Mouse (Mus musculus): ENCODE measurements around the gene Arhgap32. TPM values are rescaled to one million over a fixed set of nuclear protein-coding genes. Genes with fewer than 3 reads are reported as not detected.
"Not testable (repeated sequence)": the region's sequence is repeated elsewhere in the genome, so short reads cannot be mapped to it uniquely, and the experiment has no call there.

Arhgap32 gene
- polyA plus RNA-seq, 1 experiment from 2014 or later, result 5.9 TPM

DNA sequence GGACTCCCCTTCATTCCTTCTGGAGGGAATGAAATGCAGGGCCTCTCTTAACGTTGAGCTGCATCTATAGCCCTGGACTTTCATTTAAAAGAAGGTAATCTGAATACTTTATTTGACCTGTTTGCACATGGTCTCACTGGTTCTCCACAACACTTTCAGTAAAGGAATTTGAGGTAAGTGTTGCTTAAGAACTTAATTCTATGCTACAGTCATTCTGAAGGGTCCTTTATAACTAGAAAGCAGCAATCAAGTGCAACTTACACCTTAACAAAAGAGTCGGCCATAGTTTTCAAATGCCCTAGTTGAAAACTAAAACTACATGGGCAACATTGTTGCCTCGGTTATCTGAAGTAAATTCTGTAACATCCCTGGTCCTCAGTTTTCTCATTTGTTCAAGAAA, 43.8 kb downstream of the Arhgap32 start:
- Histone ChIP-seq H3K9me3 (no peaks in the 10 kb centered on the region), H3K27ac (no peak overlapping the region), H3K4me3 (no peak overlapping the region), H3K27me3 (no peaks in the 10 kb centered on the region), H3K4me1 (no peaks in the 10 kb centered on the region), H3K9ac (no peak overlapping the region), H3K4me2 (no peak overlapping the region), H3K36me3 (no peaks in the 10 kb centered on the region)
- no peak for ATAC-seq (ENCODE audit: borderline replicate concordance, extremely low read depth, low FRiP score, low TSS enrichment)
- 52% methylated on average over 3 of the region's 3 CpGs for WGBS

GRCm38 (mm10) chr9:32162792-32163191, 46.9 kb downstream of the Arhgap32 start:
- H3K4me3 ChIP-seq, result no peak overlapping the region
- no peaks in the 10 kb centered on the region for H3K4me1 ChIP-seq
- WGBS, result 38% methylated on average over 2 of the region's 2 CpGs
- H3K9ac ChIP-seq, result no peak overlapping the region
- H3K9me3 ChIP-seq, result no peaks in the 10 kb centered on the region
- H3K36me3 ChIP-seq, result no peaks in the 10 kb centered on the region
- no peaks in the 10 kb centered on the region for H3K27me3 ChIP-seq
- no peak overlapping the region for H3K27ac ChIP-seq
- no peak overlapping the region for H3K4me2 ChIP-seq
- ATAC-seq (ENCODE audit: borderline replicate concordance, extremely low read depth, low FRiP score, low TSS enrichment), result no peak

DNA sequence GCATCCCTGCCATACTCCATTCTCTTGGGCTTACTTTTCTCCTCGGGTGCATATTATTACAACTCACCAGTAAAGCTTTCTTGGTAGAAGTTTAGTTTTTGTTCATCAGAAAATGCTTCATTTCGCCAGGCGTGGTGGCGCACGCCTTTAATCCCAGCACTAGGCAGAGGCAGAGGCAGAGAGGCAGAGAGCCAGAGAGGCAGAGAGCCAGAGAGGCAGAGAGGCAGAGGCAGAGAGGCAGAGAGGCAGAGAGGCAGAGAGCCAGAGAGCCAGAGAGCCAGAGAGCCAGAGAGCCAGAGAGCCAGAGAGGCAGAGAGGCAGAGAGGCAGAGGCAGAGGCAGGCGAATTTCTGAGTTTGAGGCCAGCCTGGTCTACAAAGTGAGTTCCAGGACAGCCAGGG, 47.9 kb downstream of the Arhgap32 start:
- not testable (repeated sequence) for H3K4me3 ChIP-seq; H3K9ac ChIP-seq; H3K4me1 ChIP-seq; H3K4me2 ChIP-seq; H3K9me3 ChIP-seq; H3K27me3 ChIP-seq; H3K36me3 ChIP-seq; H3K27ac ChIP-seq; ATAC-seq (ENCODE audit: borderline replicate concordance, extremely low read depth, low FRiP score, low TSS enrichment)
- WGBS, result 84% methylated on average over 6 of the region's 6 CpGs

DNA sequence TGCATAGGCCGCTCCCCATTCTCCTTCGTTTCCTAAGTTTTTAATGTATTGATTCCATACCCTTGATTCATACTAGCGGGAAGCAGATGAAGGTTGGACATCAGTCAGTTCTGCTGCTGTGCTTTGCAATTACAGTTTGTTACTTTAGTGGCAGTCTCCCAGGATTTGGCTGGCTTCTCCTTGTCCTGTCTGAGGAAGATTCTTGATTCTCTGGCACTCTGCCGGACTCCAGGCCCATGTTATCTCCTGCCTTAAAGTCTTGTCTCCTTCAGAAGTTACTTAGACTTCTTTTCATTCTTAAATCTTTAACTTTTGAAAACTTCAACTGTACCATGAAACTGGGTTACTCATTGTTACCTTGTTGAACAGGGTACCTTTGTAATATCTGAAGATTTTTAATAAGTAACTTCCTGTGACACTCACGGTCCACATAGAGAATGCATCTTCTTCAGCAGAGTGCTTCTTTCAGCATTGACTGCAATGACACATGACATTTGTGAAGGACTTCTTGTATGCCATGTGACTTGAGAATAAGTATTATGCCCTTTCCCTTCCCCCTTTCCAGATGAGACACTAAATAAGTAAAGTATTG, 52.7 kb downstream of the Arhgap32 start:
- Histone ChIP-seq H3K27ac (no peak overlapping the region), H3K4me1 (no peaks in the 10 kb centered on the region), H3K9me3 (no peaks in the 10 kb centered on the region), H3K4me2 (no peak overlapping the region), H3K36me3 (no peaks in the 10 kb centered on the region), H3K4me3 (no peak overlapping the region), H3K9ac (no peak overlapping the region), H3K27me3 (no peaks in the 10 kb centered on the region)
- ATAC-seq (ENCODE audit: borderline replicate concordance, extremely low read depth, low FRiP score, low TSS enrichment), result no peak
- 76% methylated on average over 5 of the region's 5 CpGs for WGBS

DNA sequence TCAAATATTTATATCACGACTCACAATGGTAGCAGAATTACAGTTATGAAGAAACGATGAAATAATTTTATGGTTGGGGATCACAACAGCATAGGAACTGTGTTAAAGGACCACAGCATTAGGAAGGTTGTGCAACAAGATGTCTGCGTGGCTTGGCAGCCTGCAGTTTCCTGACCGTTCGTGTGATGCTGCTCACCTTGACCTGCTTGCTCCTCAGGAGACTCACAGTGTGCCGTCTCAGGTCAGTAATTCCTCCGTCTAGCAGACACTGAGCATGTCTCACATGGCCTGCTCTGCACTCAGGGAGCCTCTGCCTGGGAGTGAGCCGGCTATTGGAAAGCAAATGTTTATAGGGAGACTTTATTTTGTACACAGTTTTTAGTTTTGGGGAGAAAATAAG, 54.8 kb downstream of the Arhgap32 start:
- 82% methylated on average over 8 of the region's 8 CpGs for WGBS
- ATAC-seq (ENCODE audit: borderline replicate concordance, extremely low read depth, low FRiP score, low TSS enrichment), result no peak
- H3K4me3 ChIP-seq, result no peak overlapping the region
- H3K9ac ChIP-seq, result no peak overlapping the region
- H3K4me1 ChIP-seq, result no peaks in the 10 kb centered on the region
- H3K4me2 ChIP-seq, result no peak overlapping the region
- no peak overlapping the region for H3K27ac ChIP-seq
- H3K9me3 ChIP-seq, result no peaks in the 10 kb centered on the region
- H3K36me3 ChIP-seq, result no peaks in the 10 kb centered on the region
- H3K27me3 ChIP-seq, result no peaks in the 10 kb centered on the region

GRCm38 (mm10) chr9:32176612-32177011, 60.7 kb downstream of the Arhgap32 start:
- H3K9me3 ChIP-seq, result no peaks in the 10 kb centered on the region
- ATAC-seq (ENCODE audit: borderline replicate concordance, extremely low read depth, low FRiP score, low TSS enrichment), result peak; percentile 55; the same call in 1 of the 2 replicates
- H3K9ac ChIP-seq, result no peak overlapping the region
- 53% methylated on average over 4 of the region's 4 CpGs for WGBS
- H3K4me2 ChIP-seq, result no peak overlapping the region
- no peak overlapping the region for H3K27ac ChIP-seq
- no peaks in the 10 kb centered on the region for H3K27me3 ChIP-seq
- no peaks in the 10 kb centered on the region for H3K4me1 ChIP-seq
- H3K36me3 ChIP-seq, result no peaks in the 10 kb centered on the region
- H3K4me3 ChIP-seq, result no peak overlapping the region

DNA sequence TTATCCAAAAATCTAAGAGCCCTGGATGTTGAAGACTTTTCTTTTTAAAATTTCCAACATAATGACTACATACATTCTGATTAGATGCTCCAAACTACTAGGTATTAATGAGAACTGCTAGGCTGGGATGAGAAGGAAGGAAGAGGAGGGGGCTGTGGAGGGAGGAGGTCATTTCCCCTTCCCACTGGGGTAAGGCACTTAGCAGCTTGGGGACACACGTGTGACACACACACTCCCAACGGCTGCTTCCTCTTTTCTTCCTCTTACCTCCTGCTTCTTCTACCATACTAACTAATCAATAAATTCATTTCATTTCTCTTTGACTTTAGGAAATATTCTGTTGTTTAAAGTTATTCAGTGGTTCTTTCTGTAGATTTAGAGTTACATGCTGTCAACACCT, 65.2 kb downstream of the Arhgap32 start:
- H3K4me2 ChIP-seq, result no peak overlapping the region
- H3K36me3 ChIP-seq, result 0 out of 2 replicates have a peak, but pooled peaks cover 4% of the 10 kb centered on the region
- H3K27ac ChIP-seq, result no peak overlapping the region
- no peak overlapping the region for H3K4me3 ChIP-seq
- no peaks in the 10 kb centered on the region for H3K27me3 ChIP-seq
- WGBS, result 29% methylated on average over 2 of the region's 2 CpGs
- no peaks in the 10 kb centered on the region for H3K4me1 ChIP-seq
- ATAC-seq (ENCODE audit: borderline replicate concordance, extremely low read depth, low FRiP score, low TSS enrichment), result no peak
- H3K9ac ChIP-seq, result no peak overlapping the region
- no peaks in the 10 kb centered on the region for H3K9me3 ChIP-seq

GRCm38 (mm10) chr9:32186489-32186888, 70.6 kb downstream of the Arhgap32 start:
- 0 out of 2 replicates have a peak, but pooled peaks cover 6% of the 10 kb centered on the region for H3K36me3 ChIP-seq
- no peak overlapping the region for H3K9ac ChIP-seq

GRCm38 (mm10) chr9:32192295-32193073, 76.5 kb downstream of the Arhgap32 start:
- Histone ChIP-seq H3K9ac (no peak overlapping the region), H3K4me3 (no peak overlapping the region), H3K27ac (no peak overlapping the region), H3K27me3 (no peaks in the 10 kb centered on the region), H3K4me2 (no peak overlapping the region), H3K9me3 (no peaks in the 10 kb centered on the region), H3K4me1 (no peaks in the 10 kb centered on the region), H3K36me3 (peaks cover 5% of the 10 kb centered on the region; the same call in 1 of the 2 replicates)
- WGBS, result 79% methylated on average over 5 of the region's 5 CpGs
- ATAC-seq (ENCODE audit: borderline replicate concordance, extremely low read depth, low FRiP score, low TSS enrichment), result no peak

More at GRCm38 (mm10) chr9:32186489-32186888, 70.6 kb downstream of the Arhgap32 start:
- Histone ChIP-seq H3K27me3 (no peaks in the 10 kb centered on the region), H3K4me1 (no peaks in the 10 kb centered on the region), H3K4me2 (no peak overlapping the region), H3K4me3 (no peak overlapping the region), H3K9me3 (no peaks in the 10 kb centered on the region), H3K27ac (no peak overlapping the region)
- WGBS, result 97% methylated on average over 2 of the region's 2 CpGs
- ATAC-seq (ENCODE audit: borderline replicate concordance, extremely low read depth, low FRiP score, low TSS enrichment), result no peak

DNA sequence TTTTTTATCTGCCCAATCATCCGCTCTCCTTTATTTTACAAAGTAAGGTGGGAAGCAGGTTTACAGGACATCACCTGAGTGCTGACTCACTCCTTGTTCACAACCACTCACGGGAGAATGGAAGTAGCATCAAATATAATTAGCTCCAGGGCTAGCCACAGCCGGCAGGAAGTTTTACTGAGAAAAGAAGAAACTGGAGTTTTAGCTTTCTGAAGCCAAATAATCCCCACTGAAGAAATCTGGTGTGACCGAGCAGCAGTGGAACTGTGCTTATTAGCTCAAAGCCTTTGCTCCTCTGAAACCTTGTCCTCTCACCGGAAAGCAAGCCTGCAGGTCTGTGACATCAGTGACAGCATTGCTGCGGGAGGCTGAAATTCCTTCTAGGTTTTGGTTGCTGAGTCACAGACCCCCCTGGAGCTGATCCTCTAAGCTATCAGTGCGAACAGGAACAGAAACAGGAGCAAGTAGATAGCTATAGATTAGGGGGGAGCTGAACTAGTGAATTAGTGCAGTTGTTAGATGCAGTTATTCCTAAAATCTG, 88.6 kb downstream of the Arhgap32 start:
- Histone ChIP-seq H3K9me3 (no peaks in the 10 kb centered on the region), H3K4me3 (no peak overlapping the region), H3K27ac (no peak overlapping the region), H3K9ac (no peak overlapping the region), H3K27me3 (no peaks in the 10 kb centered on the region), H3K4me2 (no peak overlapping the region), H3K4me1 (no peaks in the 10 kb centered on the region), H3K36me3 (no peaks in the 10 kb centered on the region)
- 67% methylated on average over 7 of the region's 7 CpGs for WGBS
- ATAC-seq (ENCODE audit: borderline replicate concordance, extremely low read depth, low FRiP score, low TSS enrichment), result no peak

DNA sequence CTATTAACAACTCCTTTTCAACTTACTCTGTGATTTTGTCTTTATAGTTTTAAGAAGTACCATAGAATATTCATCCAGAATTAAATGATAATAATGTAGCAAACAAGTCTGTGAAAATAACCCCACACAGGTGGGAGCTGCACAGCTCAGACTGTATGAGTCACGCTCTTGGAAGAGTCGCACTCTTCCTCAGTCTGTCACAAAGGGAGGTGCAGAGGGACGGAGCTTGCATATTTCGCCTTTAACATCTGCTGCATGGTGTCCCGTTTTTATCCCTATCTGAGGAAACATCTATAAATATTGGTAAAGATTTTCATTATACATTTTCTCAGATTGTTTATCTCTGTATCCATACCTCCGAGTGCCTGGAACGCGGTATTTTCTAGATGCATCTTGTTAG, 91.2 kb downstream of the Arhgap32 start:
- H3K27me3 ChIP-seq, result no peaks in the 10 kb centered on the region
- ATAC-seq (ENCODE audit: borderline replicate concordance, extremely low read depth, low FRiP score, low TSS enrichment), result no peak
- no peaks in the 10 kb centered on the region for H3K4me1 ChIP-seq
- no peaks in the 10 kb centered on the region for H3K36me3 ChIP-seq
- no peak overlapping the region for H3K27ac ChIP-seq
- no peak overlapping the region for H3K4me2 ChIP-seq
- no peak overlapping the region for H3K9ac ChIP-seq
- H3K9me3 ChIP-seq, result no peaks in the 10 kb centered on the region
- H3K4me3 ChIP-seq, result no peak overlapping the region
- WGBS, result 83% methylated on average over 8 of the region's 8 CpGs

DNA sequence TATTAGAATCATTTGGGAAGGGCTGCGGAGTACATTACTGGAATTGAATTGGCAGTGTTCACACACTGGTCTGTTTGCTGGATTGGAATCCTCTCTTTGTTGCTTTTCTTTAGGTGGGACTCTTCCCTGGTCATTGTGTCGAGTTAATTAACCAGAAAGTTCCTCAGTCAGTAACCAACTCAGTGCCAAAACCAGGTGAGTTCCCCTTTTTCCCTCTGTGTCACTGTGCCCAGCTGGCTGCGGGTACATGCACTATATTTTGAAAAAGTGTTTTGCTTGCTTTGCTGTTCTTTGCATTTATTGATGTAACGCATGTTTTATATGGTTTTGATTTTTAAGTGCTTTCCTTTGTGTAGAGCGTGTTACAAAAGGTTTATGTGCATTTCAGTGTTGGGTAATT, 92.1 kb downstream of the Arhgap32 start:
- no peak overlapping the region for H3K9ac ChIP-seq
- H3K4me1 ChIP-seq, result no peaks in the 10 kb centered on the region
- H3K4me2 ChIP-seq, result no peak overlapping the region
- H3K27me3 ChIP-seq, result no peaks in the 10 kb centered on the region
- H3K27ac ChIP-seq, result no peak overlapping the region
- no peaks in the 10 kb centered on the region for H3K9me3 ChIP-seq
- 87% methylated on average over 5 of the region's 5 CpGs for WGBS
- H3K36me3 ChIP-seq, result no peaks in the 10 kb centered on the region
- no peak overlapping the region for H3K4me3 ChIP-seq
- ATAC-seq (ENCODE audit: borderline replicate concordance, extremely low read depth, low FRiP score, low TSS enrichment), result no peak

Data from lung, embryonic 15.5 days (tissue).